Mouse (Mus musculus) forebrain, embryonic 14.5 days (tissue): Measurements from ENCODE around the gene Trim45. TPM values are rescaled to one million over a fixed set of nuclear protein-coding genes. Genes with fewer than 3 reads are reported as not detected.
A peak's percentile ranks its signal among the peaks of the same experiment; 100 is the strongest.

Experiments used
- ATAC-seq: fragments of 200-750 bp; cut with Nextera tagmentation; 2 replicates; pipeline ENCODE4 v1.8.0; 2017; ENCODE audit warnings: mild to moderate bottlenecking, moderate library complexity
- DNase-seq: peaks from one replicate; pipeline ENCODE4 v3.0.0-alpha.2; 2015; ENCODE audit warnings: low spot score
- H3K27ac ChIP-seq: fragments of 300-500 bp; sonication (generic); 2 replicates; pipeline ENCODE4 v1.5.1; 2014; ENCODE audit warnings: low read depth, mild to moderate bottlenecking, control low read depth, low read length, moderate library complexity
- H3K27me3 ChIP-seq: fragments of 300-500 bp; sonication (generic); replicated peaks from 2 replicates; pipeline ENCODE4 v1.6.1; 2014; ENCODE audit warnings: low read length, control low read depth, mixed read lengths; ENCODE audit not compliant: control insufficient read depth, insufficient read depth
- H3K36me3 ChIP-seq: fragments of 300-500 bp; sonication (generic); 2 replicates; pipeline ENCODE4 v1.6.1; 2014; ENCODE audit warnings: low read length, control low read depth; ENCODE audit not compliant: control insufficient read depth, insufficient read depth
- H3K4me1 ChIP-seq: fragments of 300-500 bp; sonication (generic); 2 replicates; pipeline ENCODE4 v1.6.1; 2014; ENCODE audit warnings: antibody characterized with exemption, low read length, control low read depth; ENCODE audit not compliant: control insufficient read depth, insufficient read depth
- H3K4me2 ChIP-seq: fragments of 300-500 bp; sonication (generic); 2 replicates; pipeline ENCODE4 v1.6.1; 2014; ENCODE audit warnings: mild to moderate bottlenecking, control low read depth, low read length
- H3K4me3 ChIP-seq: fragments of 300-500 bp; sonication (generic); 2 replicates; pipeline ENCODE4 v1.5.1; 2014; ENCODE audit warnings: low read depth, low read length, control low read depth
- H3K9ac ChIP-seq: fragments of 300-500 bp; sonication (generic); 2 replicates; pipeline ENCODE4 v1.6.1; 2014; ENCODE audit warnings: mild to moderate bottlenecking, low read length, control low read depth, moderate library complexity
- H3K9me3 ChIP-seq: fragments of 300-500 bp; sonication (generic); replicated peaks from 2 replicates; pipeline ENCODE4 v1.6.1; 2016; ENCODE audit warnings: low read length, control low read depth, mixed read lengths; ENCODE audit not compliant: control insufficient read depth
- WGBS: fragments of 180-500 bp; shearing (Covaris S2); extraction: QIAGEN DNeasy Blood & Tissue Kit; methylation state at CpG from one replicate; pipeline ENCODE4 v1.1.7; 2014; 5-methylcytosine and 5-hydroxymethylcytosine counted together
- polyA plus RNA-seq: library from polyadenylated mRNA; unstranded; fragments of >200 nt; fragmentation: Nextera tagmentation; extraction: Ambion mirVana; gene quantifications from 2 replicates; pipeline ENCODE4 v1.2.1, GENCODE M21; 2014

Gene Trim45
- polyA plus RNA-seq, 1 experiment from 2014 or later = 7.0 TPM

DNA sequence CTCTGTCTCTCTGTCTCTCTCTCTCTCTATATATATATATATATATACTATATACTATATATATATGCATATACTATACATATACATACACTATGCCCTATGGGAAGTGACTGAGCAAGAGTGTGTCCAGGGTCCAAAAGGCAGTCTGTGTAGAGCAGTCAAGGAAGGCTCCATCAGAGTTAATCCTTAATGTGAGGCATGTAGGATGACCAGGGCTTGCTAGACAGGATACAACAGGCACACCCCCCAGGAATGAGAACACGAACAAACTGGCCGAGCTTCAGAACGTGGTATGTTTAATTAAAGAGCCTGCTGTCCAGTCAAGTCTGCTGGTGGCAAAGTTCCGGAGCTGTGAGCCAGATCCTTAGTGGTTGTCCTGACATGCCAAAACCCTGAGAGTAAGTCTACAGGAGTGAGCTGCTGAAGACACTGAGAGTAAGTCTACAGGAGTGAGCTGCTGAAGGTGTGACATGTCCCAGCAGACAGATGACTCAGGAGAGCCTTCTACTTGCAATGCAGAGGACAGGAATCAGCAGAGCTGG, 18.6 kb downstream of the Trim45 start:
- H3K9ac ChIP-seq = no peak overlapping the region
- ATAC-seq (no peak), DNase-seq (no peak)
- H3K4me1 ChIP-seq = no peaks in the 10 kb centered on the region
- H3K36me3 ChIP-seq = peaks cover 44% of the 10 kb centered on the region
- H3K4me2 ChIP-seq = no peak overlapping the region
- no peak overlapping the region for H3K27ac ChIP-seq
- H3K4me3 ChIP-seq = no peak overlapping the region
- H3K9me3 ChIP-seq = no peaks in the 10 kb centered on the region
- no peaks in the 10 kb centered on the region for H3K27me3 ChIP-seq
- 95% methylated on average over 4 of the region's 4 CpGs for WGBS

GRCm38 (mm10) chr3:100947286-100947685, 25.3 kb downstream of the Trim45 start:
- Histone ChIP-seq H3K9ac (no peak overlapping the region), H3K4me2 (no peak overlapping the region), H3K4me3 (no peak overlapping the region), H3K4me1 (no peaks in the 10 kb centered on the region), H3K27me3 (no peaks in the 10 kb centered on the region), H3K9me3 (no peaks in the 10 kb centered on the region), H3K27ac (no peak overlapping the region), H3K36me3 (peaks cover 62% of the 10 kb centered on the region)
- ATAC-seq (no peak), DNase-seq (no peak)
- WGBS = 94% methylated on average over 8 of the region's 8 CpGs

DNA sequence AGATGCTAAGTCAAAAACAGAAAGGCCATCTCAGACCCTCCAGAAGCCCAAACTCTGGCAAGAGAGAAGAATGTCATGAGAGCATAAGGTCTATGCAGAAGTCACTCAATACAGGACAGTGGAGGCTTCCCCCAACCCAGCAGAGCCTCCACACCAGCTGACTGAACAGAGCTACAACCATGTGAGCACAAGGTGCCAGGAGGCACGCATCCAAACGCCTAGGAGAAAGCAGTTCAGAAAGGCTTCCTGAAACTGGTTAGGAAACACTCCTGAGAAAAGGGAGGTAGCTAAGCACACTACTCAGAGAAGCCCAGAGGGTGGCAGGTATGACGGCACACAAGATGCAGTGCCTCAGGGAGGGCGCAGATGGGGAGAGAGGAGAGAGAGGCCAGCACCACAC, 29.5 kb downstream of the Trim45 start:
- DNase-seq (no peak), ATAC-seq (no peak)
- Histone ChIP-seq H3K9ac (no peak overlapping the region), H3K36me3 (peaks cover 53% of the 10 kb centered on the region), H3K4me3 (no peak overlapping the region), H3K4me2 (no peak overlapping the region), H3K27ac (no peak overlapping the region), H3K4me1 (no peaks in the 10 kb centered on the region), H3K9me3 (no peaks in the 10 kb centered on the region), H3K27me3 (no peaks in the 10 kb centered on the region)
- WGBS = 93% methylated on average over 4 of the region's 4 CpGs

DNA sequence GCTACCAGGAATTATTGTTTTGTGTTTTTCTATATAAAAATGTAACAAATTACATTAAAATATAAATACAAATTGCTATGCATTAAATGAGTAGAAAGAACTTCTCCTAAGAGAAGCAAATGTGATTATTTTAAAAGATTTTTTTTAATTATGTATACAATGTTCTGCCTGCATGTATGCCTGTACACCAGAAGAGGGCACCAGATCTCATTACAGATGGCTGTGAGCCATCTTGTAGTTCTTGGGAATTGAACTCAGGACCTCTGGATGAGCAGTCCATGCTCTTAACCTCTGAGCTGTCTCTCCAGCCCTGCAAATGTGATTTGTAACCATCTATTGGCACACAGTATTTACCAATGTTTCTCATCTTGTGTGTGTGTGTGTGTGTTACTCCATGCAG, 32.6 kb downstream of the Trim45 start:
- Histone ChIP-seq H3K9me3 (no peaks in the 10 kb centered on the region), H3K27ac (no peak overlapping the region), H3K36me3 (peaks cover 54% of the 10 kb centered on the region), H3K9ac (no peak overlapping the region), H3K4me1 (no peaks in the 10 kb centered on the region), H3K27me3 (no peaks in the 10 kb centered on the region), H3K4me3 (no peak overlapping the region), H3K4me2 (no peak overlapping the region)
- DNase-seq (no peak), ATAC-seq (no peak)

GRCm38 (mm10) chr3:100961007-100961406, 39.0 kb downstream of the Trim45 start:
- Histone ChIP-seq H3K4me2 (no peak overlapping the region), H3K4me1 (no peaks in the 10 kb centered on the region), H3K36me3 (peaks cover 43% of the 10 kb centered on the region), H3K27me3 (no peaks in the 10 kb centered on the region), H3K9me3 (no peaks in the 10 kb centered on the region), H3K4me3 (no peak overlapping the region), H3K27ac (no peak overlapping the region), H3K9ac (no peak overlapping the region)
- WGBS = 90% methylated on average over 5 of the region's 5 CpGs
- ATAC-seq (no peak), DNase-seq (no peak)

GRCm38 (mm10) chr3:100961501-100961900, 39.5 kb downstream of the Trim45 start:
- 95% methylated on average over 7 of the region's 7 CpGs for WGBS
- Histone ChIP-seq H3K9me3 (no peaks in the 10 kb centered on the region), H3K4me1 (no peaks in the 10 kb centered on the region), H3K36me3 (peaks cover 42% of the 10 kb centered on the region), H3K27me3 (no peaks in the 10 kb centered on the region), H3K27ac (no peak overlapping the region), H3K4me3 (no peak overlapping the region), H3K4me2 (no peak overlapping the region), H3K9ac (no peak overlapping the region)
- DNase-seq = no peak
- no peak for ATAC-seq

GRCm38 (mm10) chr3:100963849-100964542, 42.0 kb downstream of the Trim45 start:
- no peak overlapping the region for H3K4me2 ChIP-seq
- H3K36me3 ChIP-seq = peaks cover 27% of the 10 kb centered on the region
- H3K4me3 ChIP-seq = no peak overlapping the region
- no peak overlapping the region for H3K27ac ChIP-seq
- H3K27me3 ChIP-seq = no peaks in the 10 kb centered on the region
- no peak overlapping the region for H3K9ac ChIP-seq
- DNase-seq = peak; percentile 79
- WGBS = 77% methylated on average over 14 of the region's 14 CpGs
- H3K4me1 ChIP-seq = no peaks in the 10 kb centered on the region
- ATAC-seq = peak; percentile 62; the same call in 1 of the 2 replicates
- H3K9me3 ChIP-seq = no peaks in the 10 kb centered on the region

DNA sequence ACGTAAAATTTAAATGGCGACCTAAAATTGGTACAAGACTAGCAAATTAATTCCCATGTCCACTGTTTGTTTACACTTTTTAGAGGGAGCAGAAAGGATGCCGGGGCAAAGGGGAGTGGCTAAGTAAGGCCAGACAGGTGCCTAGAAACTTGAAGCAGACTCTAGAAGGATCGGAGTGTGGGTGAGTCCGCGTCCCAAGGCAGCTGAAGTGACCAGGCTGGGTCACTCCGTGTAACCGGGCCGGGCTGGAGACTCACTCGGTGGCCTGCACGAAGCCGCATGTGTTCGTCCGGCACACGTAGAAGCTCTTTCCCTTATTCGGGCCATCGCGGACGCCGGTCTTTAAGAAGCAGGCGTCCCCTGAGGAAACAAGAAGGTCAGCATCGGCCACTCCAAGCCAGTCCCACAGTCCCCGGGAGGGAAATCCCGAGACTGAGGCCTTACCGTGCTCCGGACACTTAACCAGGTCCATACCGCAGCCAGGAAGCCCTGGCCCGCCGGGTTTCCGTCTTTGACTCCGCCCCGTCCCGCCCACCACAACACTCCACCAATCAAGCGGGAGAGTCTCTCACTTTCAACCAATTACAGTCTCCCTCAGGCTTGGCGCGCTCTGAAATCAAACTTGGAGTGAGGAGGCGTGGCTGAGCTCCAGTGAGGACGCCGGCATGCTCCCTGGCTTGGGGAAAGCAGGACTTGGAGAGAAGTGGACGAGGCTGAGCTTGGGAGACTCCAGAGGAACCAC, 47.3 kb downstream of the Trim45 start, which contains the start of gene Ttf2:
TSS of gene Ttf2 (minus strand) at position 488 of the 742 bp plus-strand sequence.
- no peaks in the 10 kb centered on the region for H3K4me1 ChIP-seq
- peak within 1 kb of the TSS; percentile 57 for H3K9ac ChIP-seq
- H3K27ac ChIP-seq = no peak within 1 kb of the TSS
- ATAC-seq = peak; percentile 99
- peak; percentile 96 for DNase-seq
- H3K9me3 ChIP-seq = no peaks in the 10 kb centered on the region
- peak within 1 kb of the TSS; percentile 49 for H3K4me3 ChIP-seq
- under 1% methylated on average over 40 of the region's 40 CpGs for WGBS
- H3K36me3 ChIP-seq = no peaks in the 10 kb centered on the region
- H3K4me2 ChIP-seq = peak within 1 kb of the TSS; percentile 66
- no peaks in the 10 kb centered on the region for H3K27me3 ChIP-seq

DNA sequence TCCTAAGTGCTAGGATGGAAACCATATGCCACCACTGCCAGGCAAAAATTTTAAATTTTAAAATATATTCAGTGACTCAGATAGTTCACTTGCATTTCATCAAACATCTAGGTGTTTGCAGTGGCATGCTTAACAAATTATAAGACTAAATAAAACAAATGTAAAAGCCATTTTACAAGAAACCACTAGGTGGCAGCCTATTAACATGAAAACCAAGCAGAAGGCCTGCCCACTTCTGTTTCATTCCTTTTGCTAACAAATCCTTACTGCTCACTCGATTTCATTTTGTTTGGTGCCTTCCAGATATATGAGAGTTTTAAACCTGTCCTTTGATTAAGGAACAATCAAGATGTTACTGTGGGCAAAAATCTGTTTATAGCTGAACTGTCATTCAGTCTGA, 51.9 kb downstream of the Trim45 start:
- Histone ChIP-seq H3K4me3 (no peak overlapping the region), H3K27ac (no peak overlapping the region), H3K4me1 (no peaks in the 10 kb centered on the region), H3K27me3 (no peaks in the 10 kb centered on the region), H3K9me3 (no peaks in the 10 kb centered on the region), H3K36me3 (no peaks in the 10 kb centered on the region), H3K4me2 (no peak overlapping the region), H3K9ac (no peak overlapping the region)
- WGBS = 2% methylated on average over 1 of the region's 1 CpGs
- DNase-seq (peak; percentile 87), ATAC-seq (no peak)
